Mouse (Mus musculus): Measurements from ENCODE around the gene Stxbp1.

Gene Stxbp1

GRCm38 (mm10) chr2:32846805-32847467 is at the start of gene Stxbp1:
Stxbp1 (minus strand) TSS chr2:32847245.
- DNase-seq: peak; percentile 93 to 98

- peak in 1 of 2 experiments; percentile 47 for DNase-seq
Measured at GRCm38 (mm10) chr2:32896507-32897147, 49.6 kb upstream of the Stxbp1 start.

GRCm38 (mm10) chr2:32895606-32896106 is 48.6 kb upstream of the Stxbp1 start:
- peak in 1 of 2 experiments; percentile 58 for DNase-seq

DNA sequence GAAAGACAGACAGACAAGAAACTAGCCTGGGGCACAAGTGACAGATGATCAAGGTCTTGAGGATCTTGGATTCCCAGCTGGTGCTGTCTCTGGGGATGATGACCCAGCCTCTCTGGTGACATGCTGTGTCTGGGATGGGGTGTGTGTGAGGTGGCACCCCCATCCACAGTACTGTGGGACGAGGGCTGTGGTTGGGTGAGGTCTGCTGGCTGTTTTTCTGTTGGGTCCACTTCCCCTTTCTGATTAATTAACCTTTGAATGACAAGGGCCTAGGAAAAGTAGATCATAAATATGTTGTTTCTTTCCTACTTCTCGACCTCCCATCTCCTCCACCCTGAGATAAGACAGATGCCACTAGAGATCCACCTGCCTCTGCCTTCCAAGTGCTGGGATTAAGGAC is 47.1 kb upstream of the Stxbp1 start:
- no peak for DNase-seq

- DNase-seq: no peak
Measured at GRCm38 (mm10) chr2:32892490-32892889, 45.4 kb upstream of the Stxbp1 start.

GRCm38 (mm10) chr2:32891278-32891677 is 44.2 kb upstream of the Stxbp1 start:
- no peak for DNase-seq

DNA sequence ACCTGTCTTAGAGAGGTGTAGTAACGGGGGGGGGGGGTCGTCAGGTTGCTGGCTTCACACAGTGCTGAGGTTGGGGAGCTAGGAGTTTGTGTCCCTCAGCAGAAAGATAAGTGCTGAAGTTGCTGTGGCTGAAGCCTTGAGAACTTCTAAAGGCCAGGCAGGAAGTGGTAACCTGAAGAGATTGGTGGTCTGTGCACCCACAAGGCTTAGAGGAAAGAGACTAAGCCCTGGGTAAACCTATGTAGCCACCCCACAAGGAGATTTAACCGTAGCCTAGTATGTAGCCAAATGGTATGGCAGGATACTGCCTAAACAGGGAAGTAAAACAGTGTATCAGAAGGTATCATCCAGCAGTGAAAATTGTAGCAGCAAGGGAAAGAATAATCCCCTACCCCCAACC is 43.2 kb upstream of the Stxbp1 start:
- DNase-seq: no peak

GRCm38 (mm10) chr2:32888551-32888950 is 41.5 kb upstream of the Stxbp1 start:
- DNase-seq: no peak

DNA sequence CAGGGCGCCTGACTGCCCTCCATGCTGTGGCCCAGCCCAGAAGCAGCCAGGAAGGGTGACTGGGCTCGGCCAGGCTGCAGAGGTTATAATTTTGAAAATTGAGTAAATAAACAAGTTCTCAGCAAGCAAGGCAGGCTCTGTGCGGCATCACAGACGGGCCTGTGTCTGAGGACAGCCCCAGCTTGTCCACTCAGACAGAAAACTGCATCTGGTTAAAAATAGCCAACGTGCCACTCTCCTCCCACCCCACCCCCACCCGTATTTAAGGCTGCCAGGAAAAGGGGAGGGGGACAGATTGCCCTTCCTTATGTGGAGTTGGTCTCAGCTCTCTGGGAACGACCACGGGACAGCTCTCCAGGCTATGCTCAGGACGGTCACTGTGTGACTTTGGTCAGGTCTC is 41.0 kb upstream of the Stxbp1 start:
- DNase-seq: no peak

DNA sequence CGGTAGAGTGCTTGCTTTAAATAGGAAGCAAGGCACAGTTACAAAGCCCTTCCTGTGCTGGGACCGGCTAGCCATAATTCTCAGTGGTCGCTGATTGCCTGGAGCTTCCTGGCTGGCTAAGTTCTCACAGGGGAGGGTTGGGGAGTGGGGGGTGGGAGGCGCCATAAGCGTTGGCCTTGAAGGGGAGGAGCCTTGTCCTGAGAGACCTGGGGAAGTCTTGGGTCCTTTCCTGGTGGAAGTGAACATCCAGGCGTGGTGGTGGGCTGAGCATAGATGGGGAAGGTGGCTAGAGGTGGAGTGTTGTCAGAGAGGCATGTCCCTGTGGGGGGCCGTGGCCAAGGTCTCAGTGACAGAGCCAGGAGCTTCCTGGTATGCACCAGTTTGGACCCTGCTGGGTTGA is 37.7 kb upstream of the Stxbp1 start:
- no peak for DNase-seq

GRCm38 (mm10) chr2:32882283-32883043 is 35.4 kb upstream of the Stxbp1 start:
- DNase-seq: no peak

- peak; percentile 47 to 74 for DNase-seq
Measured at GRCm38 (mm10) chr2:32881723-32882122, 34.7 kb upstream of the Stxbp1 start.

DNA sequence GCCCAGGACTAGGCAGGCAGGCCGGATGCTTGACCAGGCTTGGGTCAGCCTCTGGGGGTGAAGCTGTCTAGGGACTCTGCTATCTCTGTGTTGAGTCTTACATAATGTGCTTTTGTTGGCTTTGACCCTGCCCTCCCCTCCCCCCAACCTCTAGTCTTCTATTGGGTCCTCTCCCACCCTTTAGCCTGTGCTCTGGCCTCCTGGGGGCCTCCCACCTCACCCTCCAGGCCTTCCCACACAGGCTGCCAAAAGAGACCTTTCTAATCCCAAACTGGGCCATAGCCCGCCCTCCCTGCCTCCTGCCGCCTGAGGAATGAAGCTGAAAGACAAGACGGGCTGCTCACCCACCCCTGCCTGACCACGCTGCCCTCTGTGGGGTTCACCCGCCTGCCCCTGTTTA is 34.0 kb upstream of the Stxbp1 start:
- DNase-seq: peak in 1 of 2 experiments; percentile 26

GRCm38 (mm10) chr2:32879593-32879992 is 32.5 kb upstream of the Stxbp1 start:
- no peak for DNase-seq

DNA sequence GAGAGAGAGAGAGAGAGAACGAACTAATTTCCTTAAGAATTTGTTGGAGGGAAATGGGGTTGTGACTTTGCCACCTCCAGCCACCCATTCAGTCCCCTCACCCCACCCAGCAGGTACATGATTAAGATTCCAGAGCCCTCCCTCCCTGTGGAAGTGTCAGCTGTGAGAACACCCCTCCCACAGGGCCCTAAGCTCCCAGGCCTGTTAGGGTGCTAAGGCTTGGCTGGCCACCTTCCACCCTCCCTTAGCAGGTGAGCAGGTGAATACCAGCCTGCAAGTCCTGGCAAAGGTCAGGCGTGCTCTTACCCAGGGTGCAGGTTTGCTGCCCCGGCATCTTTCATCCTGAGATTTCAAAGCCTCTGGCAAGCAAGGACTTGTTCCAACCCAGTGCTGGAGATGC is 31.4 kb upstream of the Stxbp1 start:
- DNase-seq: no peak

DNA sequence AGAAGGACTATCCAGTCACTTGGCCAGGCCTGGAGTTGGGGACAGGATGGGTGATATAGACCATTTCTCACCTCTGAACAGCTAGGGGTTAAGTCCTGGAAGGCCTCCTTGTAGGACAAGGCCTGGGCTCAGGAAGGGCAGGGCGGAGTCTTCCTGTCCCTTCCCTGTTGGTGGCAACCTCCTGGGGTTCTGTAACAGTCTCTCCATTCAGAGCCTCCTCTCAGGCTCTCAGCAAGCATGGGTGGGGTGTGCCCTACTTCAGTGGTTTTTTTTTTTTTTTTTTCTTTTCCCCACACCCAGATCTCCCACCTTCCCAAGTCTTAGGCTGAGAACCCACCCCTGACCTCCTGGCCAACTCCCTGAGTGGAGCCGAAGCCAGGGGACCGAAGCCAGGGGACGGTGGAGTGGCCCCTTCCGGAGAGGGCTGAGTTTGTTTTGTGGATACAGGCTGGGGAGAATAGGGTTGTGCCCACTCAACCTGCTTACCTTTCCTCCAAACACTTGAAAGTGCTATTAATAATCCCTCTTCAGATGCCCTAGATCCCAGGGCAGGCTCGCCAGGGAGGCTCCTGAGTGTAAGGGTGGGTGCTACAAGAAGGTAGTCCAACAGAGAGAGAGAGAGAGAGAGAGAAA is 30.8 kb upstream of the Stxbp1 start:
- no peak for DNase-seq

- no peak for DNase-seq
Measured at GRCm38 (mm10) chr2:32877303-32877702, 30.3 kb upstream of the Stxbp1 start.

DNA sequence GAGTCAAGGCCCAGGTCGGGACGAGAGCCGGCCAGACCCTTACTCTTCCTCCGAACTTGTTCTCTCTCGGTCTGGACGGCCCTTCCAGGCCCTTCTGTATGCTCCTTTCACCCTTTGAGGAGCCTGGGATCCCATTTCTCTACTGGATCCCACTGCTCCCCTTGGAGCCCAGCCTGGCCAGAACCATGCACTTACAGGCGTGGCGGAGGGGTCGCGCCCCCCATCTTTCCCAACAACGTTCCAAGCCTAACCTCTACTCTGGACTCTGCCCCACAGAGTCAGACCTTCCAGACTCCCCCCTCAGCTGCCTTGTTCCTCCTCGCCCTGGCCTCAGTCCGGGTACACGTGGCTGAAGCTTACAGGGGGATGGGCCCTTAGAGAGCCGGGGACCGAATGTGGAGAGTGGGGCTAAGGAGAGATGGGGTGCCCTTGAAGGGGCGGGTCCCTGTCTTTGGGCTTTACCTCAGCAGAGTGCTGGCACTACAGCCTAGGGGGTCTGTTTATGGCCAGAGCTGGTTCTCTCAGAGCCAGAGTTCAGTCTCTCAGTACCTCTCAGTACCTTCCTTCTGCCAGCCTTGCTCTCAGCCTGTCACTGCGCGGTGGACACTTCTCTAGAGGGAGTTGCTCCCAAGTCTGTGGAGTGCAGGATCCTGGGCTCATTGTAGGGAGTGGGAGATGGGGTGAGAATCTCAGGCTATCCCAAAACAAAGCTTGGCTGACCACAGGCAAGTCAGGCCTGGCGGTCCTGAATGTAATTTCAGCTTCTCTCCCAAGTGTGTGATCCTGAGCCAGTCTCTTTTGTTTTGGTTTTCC is 29.7 kb upstream of the Stxbp1 start:
- peak; percentile 30 to 35 for DNase-seq

DNA sequence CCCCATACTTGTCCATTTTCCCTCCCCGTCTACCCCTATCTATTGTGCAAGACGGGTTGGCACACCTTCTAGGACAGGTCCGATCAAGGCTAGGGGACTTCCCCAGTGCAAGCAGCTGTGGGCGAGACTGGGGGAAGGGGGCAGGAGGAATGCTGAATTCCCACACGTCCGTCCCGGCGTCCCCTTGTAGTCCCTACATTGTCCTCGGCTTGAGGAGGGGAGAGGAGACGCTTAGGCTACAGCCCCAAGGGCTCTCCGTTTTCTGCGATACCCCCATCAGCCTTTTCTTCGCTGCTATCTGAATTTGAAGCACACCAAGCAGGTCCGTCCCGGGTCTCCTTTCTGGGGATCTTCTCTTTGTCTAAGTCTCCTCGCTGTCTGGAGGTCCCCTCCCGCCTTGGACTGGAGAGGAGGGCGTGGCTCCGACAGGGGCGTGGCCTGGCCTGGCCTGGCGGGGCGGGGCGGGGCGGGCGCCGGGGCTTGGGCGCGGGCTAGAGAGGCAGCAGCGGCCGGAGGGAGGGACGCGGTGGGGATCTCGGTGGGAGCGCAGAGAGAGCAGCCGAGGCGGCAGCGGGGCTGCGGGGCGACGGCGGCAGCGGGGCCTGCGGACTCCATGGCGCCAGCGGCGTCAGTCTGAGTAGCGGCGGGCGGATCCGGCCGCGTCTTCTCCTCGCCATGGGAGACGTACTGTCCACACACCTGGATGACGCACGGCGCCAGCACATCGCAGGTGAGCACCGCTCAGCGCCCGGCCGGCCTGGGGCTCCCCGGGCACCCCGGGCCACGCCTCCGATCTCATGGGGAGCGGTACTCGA is 28.8 kb upstream of the Stxbp1 start, which contains the start of gene Fam129b:
Fam129b (plus strand) TSS at position 440 of the 815 bp plus-strand sequence.
- DNase-seq: peak; percentile 86 to 92

DNA sequence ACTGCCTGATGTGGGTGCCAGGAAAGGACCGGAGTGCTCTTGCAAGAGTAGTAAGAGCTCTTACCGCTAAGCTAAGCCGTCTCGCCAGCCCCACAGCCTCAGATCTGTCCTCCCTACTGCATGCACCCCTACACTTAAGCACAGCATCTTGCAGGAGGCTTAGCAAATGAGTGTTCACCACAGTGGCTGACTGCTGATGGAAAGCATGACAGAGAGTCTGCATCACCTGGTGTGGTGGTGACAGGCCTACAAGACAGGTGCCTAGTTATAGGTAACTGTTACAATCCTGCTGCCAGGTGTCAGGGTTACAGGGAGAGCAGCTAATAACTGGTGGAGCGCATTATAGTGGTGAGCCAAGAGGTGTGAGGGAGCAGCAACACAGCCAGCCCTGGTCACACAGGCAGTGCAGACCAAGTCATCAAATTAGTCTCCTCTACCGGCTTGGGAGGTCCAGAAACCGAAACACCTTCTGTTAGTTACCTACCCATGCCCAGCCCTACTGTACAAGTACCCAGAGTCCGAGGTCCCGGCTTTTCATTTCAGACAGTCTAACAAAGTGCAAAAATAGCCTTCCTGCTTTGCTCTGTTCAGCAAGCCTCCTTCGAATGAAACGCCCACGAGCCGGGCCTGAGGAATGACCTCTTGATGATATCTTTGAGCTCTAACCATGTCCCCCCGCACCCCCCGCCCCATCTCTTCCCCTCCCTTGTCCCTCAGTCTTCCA is 28.1 kb upstream of the Stxbp1 start:
- DNase-seq: no peak

DNA sequence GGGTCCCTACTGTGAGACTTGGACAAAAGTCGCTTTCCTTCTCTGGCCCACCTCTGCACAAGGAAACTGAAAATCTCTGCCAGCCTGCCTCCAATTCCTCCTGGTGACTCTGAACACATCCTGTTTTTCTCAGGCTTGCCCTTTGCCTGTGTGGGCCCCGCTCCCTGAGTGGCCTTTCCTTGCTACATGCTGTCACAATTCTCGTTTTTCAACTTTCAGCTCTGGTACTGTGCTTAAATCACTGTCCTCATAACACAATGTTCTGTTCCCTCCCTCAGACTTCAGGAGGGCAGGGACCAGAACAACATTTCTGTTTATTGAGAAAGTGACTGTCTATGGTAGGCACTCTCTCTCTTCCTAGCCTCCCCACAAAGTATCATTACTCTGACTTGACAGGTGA is 27.0 kb upstream of the Stxbp1 start:
- DNase-seq: no peak
